Mouse (Mus musculus): ENCODE results near the gene Akr1b10.
"Not testable (repeated sequence)": the region's sequence is repeated elsewhere in the genome, so short reads cannot be mapped to it uniquely, and the experiment has no call there.

Akr1b10 gene

DNA sequence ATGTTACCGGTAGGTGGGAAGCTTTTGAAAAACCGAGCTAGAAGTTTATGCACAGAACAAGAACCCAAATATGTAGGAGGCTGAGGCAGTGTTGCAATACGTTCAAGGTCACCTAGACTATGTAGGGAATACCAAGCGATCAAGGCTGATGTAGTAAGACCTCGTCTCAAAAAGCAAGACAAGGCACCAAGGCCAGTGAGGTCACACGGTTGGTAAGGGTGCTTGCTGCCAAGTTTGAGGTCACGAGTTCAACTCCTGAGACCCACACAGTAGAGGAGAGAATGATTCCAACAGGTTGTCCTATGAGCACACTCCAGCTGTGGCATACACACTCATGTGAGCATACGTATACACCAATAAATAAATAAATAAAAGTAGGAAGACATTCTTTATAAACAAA, 13.9 kb upstream of the Akr1b10 start:
- intact Hi-C loops (cut with DNase I) = loop anchor here (5.0 kb wide), 1 partner anchor 77 kb away; no protein-coding TSS in a partner anchor

DNA sequence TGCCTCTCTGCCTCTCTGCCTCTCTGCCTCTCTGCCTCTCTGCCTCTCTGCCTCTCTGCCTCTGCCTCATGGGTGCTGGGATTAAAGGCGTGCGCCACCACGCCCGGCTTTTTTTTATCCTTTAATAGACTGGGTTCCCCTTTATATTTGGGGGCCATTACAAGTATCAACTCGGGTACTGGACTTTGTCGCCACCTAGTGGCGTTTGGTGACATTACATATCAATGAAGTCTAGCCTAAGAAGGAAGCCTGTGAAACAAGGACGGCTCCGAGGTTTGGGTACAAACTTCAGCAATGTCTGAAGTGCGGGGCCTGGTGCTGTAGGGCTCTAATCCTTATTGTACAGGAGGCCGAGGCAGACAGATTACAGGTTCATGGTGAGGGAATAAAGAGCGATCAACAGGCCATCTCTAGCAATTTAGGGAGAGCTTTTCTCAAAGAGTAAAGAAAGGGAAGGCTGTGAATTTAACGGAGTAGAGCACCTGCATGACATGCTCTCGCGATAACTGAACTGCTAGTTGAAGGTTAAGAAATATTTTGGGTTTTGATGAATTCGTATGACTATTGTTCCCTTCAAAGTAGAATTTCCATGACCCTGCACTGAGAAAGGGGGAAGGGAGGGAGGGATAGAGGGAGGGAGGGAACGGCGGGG, 12.2 kb upstream of the Akr1b10 start:
- intact Hi-C loops (cut with DNase I) = loop anchor here (5.0 kb wide), 1 partner anchor 75 kb away; no protein-coding TSS in a partner anchor

DNA sequence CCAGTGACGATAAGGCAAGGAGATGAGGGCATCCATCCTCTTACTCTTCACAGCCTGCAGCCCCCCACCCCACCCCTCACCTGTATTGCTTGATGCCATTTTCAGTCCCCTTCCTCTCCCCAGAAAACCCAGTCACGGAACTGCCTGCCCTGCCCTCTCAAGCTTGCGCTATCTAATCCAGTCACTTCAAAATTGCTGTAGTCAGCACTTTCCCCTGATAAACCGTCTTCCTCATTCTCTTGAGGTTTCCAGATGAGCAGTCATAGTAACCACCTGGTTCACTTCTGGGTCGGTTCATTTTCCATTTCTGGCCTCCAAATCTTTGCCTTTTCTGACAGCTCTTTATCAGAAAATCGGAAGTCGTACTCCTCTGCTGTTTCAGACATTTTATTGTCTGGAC, 10.2 kb upstream of the Akr1b10 start:
- intact Hi-C loops (cut with DNase I) = loop anchor here (5.0 kb wide), 1 partner anchor 73 kb away; no protein-coding TSS in a partner anchor

DNA sequence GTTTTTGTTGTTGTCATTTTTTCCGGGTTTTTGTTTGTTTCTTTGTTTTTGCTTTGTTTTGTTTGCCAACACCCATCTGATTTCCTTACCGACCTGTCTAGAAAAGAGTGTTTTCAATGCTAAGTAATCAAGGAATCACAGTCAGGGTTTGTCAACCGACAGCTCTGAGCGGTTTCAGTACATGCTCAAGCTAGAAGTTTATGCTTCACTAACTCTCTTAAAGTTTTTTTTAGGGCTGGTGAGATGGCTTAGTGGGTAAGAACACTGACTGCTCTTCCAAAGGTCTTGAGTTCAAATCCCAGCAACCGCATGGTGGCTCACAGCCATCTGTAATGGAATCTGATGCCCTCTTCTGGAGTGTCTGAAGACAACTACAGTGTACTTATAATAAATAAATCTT, 8.1 kb upstream of the Akr1b10 start:
- intact Hi-C loops (cut with DNase I) = not testable (repeated sequence)

DNA sequence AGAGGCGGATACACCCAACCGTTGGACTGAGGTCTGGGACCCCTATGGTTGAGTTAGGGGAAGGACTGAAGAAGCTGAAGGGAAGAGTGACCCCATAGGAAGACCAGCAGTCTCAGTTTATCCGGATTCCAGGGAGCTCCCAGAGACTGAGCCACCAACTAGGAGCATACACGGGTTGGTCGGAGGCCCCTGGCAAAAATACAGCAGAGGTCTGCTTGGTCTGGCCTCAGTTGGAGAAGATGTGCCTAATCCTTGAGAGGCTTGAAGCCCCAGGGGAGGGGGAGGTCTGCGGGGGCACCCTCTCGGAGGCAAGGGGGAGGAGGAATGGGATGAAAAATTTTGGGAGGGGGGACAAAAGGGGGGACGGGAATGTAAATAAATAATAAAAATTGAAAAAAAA, 617 bp upstream of the Akr1b10 start:
- intact Hi-C loops (cut with DNase I) = no loop called here

DNA sequence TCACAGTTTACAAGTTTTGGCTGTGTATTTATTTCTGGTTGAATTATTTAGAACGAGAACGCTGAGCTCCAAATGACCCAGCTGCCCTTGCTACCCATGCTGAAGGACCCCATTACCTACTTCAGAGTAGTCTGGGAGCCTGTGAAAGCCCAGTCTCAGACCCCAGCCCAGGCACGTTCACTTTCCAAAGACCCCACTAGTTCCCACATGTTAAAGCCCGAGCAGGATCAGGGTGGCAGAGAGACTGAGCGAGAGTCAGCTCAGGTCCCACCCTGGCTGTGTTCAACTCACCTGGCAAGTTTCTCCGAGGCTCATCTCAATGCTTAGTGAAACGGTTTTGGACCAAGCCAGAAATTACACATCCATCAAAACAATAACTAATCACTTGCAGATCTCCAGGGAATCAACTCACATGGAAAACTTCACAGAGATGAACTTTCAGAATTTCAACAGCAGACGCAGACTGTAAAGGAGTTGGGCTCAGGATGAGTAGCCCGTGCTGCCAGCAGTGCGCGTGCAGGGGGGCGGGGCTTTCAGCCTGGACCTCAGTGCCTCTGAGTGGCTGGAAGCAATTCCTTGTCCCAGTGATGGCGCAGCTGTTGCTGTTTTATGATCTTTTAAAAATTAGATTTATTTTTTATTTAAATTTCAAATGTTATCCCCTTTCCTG, 818 bp downstream of the Akr1b10 start:
- intact Hi-C loops (cut with DNase I) = no loop called here

DNA sequence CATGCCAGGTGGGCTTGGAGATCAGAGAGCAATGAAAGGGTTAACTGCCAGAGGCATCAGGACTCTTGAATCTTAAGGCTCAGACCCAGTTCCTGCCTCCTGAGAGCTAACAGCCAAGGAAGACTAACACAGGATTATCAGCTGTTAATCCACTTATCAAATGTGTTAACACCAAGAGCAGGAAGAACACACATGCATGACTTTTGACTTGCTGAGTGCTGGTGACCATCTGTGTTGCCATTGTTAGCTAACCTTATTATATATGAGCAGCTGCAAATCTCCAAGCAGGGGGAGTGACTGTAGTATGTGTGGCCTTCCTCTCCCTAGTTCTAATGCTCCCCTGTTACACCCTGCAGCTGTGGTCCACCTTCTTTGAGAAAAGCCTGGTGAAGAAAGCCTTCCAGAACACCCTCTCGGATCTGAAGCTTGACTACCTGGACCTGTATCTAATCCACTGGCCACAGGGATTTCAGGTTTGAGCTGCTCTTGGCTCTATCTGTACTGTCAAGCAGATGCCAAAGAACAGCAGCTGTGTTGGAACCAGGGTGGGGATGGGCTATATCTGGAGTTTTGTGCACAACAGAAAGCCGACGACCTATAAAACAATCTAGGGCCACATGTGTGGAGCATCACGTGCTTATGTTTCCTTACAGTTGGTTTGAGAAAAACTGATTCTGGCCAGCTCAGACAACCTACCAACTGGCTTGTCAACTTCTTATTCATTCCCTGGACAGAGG, 4.6 kb downstream of the Akr1b10 start:
- intact Hi-C loops (cut with DNase I) = no loop called here

DNA sequence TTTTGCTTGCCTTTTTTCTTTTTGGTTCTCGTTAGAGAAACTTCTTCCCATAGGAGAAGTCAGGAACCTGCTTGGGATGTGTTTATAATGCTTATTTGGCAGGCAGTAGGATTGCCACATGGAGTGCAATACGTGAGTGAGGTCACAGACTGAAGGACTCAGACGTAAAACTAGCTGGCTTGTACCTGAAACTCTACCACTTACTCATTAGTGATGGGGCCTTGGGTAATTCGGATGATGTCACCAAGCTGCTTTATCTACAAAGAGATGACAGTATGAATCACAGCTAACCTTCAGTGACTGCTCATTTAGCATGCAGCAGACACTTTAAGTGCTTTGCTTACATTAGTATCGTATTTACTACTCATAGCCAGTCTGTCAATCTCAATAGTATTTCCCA, 11.9 kb downstream of the Akr1b10 start:
- intact Hi-C loops (cut with DNase I) = no loop called here

DNA sequence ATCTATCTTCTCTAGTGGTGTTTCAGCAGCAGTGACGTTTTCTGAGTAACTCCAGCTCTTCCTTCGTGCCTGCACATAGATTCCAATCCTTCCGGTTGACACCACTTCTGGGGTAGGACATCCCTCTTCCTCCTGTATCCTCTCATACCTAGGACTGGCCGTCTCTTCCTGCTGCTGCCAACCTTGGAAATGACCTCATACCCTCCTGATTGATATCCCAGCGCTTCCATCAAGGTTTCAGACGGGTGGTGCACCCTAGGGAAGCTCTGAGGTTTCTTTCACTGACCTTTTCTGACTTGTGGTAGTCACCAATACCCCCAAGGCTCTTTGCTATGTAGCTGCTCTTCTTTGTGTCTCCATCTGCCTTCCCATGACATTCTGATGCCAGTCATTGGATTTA, 14.4 kb downstream of the Akr1b10 start:
- intact Hi-C loops (cut with DNase I) = no loop called here

DNA sequence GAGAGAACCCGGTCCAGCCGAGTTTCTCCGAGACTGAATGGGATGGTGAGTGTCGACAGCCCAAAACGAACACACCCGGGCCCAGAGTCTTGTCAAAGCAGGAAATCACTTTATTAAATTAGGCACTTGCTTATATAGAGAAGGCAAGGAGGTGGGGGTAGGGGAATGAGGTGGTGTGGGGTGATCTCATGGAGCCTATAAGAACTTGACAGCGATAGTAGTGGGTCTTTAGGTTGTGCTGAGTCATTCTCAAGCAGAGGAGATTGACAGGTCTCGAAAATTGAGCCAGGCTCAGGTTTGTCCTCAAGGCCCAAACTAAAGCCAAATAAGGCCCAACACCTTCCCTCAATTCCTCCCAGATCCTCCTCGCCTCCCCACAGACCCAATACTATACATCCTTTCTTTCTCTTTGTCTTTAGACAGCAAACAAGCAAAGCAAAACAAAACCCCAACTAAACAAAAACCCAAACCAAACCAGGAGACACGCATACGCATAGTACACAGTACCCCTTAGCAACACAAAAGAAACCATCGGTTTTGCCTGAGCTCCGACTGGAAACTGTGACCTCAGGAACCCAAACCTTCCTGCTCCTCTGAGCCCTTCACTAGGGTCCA, 15.7 kb downstream of the Akr1b10 start:
- intact Hi-C loops (cut with DNase I) = no loop called here

DNA sequence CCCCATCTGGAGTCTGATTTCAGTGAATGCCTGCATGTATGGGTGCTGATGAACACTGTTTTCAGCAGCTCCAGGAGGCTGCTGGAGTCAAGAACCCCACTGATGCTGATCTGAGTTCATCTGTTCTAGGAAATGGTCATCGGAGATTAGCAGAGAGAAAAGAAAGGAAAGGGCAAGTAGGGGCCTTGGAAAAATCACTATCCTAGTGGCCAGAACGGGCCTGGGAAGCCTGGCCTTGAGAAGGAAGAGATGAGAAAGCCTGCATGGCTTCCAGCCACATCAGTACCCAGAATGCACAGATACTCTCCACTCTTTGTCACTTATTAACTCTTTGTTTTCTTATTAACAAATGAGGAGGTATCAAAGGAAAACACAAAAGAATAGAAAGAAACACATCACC, 16.7 kb downstream of the Akr1b10 start:
- intact Hi-C loops (cut with DNase I) = no loop called here

DNA sequence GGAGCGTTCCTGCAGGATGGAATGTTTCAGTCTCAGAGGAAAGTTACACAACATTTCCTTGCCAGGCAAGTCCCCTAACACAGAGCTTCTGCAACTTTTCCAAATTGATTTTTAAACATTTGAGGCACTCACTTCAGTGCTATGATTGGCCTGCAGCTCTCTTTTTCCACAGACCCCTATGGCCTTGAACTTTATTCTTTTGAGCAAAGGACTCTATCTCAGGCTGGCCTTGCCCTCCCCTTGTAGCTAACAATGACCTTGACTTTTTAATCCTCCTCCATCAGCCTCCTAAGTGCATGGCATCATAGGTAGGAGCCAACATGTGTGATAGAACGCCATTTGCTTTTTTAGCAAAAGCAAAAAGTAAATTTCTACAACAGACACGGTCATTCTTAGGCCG, 22.7 kb downstream of the Akr1b10 start:
- intact Hi-C loops (cut with DNase I) = no loop called here

DNA sequence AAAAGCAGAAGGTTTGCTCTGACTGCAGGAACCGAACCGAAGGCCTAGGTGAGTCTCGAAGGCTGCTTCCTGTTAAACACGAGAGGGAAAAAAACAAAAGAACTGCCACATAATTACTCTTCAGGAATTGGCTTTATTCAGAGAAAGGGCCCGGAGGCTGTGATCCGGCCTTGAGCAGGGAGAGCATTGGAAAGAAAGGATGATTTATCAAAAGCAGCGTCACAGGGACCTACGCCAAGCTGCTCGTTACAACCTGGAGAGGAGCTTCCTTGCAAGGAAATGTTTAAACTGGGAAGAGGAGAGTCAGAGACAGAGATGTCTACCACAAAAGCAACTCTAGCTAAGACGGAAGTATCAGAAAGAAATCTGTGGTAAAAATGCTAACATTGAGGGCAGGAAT, 23.4 kb downstream of the Akr1b10 start:
- intact Hi-C loops (cut with DNase I) = no loop called here

DNA sequence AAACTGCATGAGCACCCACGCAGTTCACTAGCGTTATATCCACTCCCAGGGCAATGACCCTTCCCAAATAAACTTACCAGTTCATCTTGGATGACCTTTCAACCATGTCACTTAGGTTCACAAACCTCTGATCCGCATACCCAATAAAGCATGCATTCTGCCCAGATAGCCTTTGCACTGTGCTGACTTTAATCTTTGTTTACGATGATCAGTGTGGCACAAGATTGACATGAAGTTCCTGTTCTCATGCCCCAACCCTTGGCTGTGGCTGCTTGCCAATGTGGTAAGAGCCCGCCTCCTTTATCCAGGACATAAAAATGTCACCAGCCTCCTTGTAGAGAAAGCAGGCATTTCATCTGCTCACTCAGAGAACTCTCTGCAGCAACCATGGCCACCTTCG, 28.0 kb downstream of the Akr1b10 start, which contains the start of gene Akr1b7:
Akr1b7 (plus strand) TSS at position 312 of the 400 bp plus-strand sequence.
- intact Hi-C loops (cut with DNase I) = no loop called here

DNA sequence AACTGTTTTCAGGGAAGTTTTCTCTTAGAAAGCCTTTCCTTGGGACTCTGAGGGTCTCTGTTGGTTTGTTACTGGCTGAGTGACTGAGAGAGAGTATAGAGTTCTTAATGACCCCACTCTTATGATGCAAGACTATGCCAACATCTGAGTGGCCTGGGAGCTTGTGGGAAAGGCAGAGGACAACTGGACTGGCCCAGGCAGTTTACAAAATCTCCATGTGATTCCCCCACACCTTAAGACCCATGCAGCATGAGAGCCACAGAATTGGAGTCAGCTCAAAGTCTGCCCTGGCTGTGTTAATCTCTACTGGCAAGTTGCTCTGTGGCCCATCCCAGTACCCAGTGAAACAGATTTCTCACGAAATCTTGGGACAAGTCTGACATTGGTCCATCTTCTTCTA, 28.7 kb downstream of the Akr1b10 start:
- intact Hi-C loops (cut with DNase I) = no loop called here

DNA sequence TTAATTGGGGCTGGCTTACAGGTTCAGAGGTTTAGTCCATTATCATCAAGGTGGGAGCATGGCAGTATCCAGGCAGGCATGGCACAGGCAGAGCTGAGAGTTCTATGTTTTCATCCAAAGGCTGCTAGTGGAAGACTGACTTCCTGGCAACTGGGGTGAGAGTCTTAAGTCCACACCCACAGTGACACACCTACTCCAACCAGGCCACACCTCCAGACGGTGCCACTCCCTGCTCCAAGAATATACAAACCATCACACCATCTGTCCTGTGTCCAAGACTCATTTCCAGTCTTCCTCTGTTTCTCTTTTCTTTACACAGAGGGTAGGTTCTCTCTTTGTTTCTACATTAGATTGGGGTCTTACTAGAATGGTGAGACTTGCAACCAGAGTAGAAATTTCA, 29.4 kb downstream of the Akr1b10 start:
- intact Hi-C loops (cut with DNase I) = not testable (repeated sequence)

DNA sequence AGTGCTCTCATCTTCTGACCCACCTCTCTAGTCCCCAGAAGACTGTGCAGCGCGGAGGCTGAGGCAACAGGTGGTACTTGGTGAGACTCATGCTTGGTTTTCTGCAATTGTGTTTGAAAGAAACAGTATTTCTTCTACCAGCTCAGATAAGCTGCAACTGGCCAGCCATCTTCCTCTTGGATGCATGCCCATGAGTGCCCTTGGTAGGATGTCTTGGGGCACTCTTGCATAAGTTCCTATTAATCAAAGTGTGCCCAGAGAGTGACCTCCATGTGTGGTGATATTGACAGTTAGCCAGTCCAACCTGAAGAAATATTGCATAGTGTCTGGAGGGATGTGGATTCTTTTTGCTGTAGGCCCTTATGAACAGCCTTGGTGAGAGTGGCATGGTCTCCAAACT, 32.5 kb downstream of the Akr1b10 start:
- intact Hi-C loops (cut with DNase I) = no loop called here

DNA sequence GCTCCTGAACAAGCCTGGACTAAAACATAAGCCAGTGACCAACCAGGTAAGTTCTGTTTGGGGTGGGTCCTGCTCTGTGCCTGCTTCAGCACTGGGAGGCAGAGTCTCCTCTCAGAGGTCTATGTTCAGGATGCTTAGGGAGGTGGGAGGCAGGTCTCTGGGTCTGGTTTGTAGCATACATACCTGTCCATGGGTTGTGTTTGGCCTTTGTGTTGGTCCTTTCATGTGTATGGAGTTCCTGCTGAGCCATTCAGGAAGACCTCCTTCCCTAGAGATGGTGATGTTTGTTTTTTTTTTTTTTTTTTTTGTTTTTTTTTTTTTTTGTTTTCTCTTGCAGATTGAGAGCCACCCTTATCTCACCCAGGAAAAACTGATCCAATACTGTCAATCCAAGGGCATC, 35.1 kb downstream of the Akr1b10 start:
- intact Hi-C loops (cut with DNase I) = no loop called here

DNA sequence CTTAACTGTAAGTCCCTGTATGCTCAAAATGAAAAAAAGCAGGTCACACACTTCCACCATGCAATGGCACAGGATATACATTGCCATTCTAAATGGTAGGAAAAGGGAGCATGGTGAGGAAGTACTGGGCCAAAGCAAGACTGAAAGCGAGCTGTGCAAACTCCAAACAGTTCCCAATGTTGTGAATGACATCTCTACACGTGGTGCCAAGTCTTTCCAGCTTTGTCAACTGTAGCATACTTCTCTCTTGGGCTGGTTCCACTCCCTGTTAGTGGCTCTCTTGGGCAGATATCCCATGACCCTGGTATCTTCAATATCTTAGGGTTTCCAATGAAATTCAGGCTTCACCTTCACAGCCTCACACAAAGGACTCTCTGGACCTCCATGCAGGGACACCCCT, 55.0 kb downstream of the Akr1b10 start:
- intact Hi-C loops (cut with DNase I) = no loop called here

DNA sequence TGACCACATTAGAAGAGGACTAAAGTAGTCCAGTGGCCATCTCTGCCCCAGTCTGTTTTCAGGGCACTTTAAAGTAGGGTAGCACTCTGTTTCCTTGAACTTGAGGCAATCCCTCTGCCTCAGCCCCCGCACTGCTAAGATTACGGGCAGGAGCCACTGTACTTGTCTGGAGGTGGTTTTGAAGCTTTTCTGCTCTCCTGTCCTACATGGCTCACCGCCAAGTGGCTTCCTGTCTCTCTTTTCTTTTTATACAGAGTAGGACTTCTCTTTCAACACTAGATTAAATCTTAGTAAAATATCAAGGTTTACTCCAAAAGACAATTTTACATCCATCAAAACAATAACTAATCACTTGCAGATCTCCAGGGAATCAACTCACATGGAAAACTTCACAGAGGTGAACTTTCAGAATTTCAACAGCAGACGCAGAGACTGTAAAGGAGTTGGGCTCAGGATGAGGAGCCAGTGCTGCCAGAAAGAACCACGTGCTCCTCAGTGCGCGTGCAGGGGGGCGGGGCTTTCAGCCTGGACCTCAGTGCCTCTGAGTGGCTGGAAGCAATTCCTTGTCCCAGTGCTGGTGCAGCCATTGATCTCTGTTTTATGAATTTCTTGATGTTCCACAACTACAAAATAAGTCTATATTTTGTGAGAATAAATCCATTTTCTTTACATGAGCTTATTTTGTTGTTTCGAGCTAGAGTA, 57.7 kb downstream of the Akr1b10 start:
- intact Hi-C loops (cut with DNase I) = no loop called here

DNA sequence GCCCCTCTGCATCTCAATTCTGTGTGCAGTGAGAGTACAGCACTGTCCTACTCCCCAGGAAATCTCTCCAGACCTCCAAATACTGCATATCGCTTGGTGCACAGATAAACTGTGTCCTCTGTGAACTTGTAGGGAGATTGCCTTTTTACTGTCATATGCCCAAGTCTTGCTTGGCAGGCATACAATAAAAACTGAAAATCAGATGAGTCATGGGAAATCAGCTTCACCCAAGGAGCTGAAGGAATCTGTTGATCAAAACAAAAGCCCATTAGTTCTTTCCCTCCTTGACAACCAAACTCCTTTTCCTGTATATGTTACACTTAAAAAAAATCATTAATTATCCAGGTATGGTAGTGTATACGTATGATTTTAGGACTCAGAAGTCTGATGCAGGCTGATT, 59.8 kb downstream of the Akr1b10 start:
- intact Hi-C loops (cut with DNase I) = loop anchor here (2.0 kb wide), 1 partner anchor 147 kb away; no protein-coding TSS in a partner anchor

All from adrenal gland (tissue).